Mouse (Mus musculus): ENCODE data around the gene Nfkb1.

Nfkb1 gene

DNA sequence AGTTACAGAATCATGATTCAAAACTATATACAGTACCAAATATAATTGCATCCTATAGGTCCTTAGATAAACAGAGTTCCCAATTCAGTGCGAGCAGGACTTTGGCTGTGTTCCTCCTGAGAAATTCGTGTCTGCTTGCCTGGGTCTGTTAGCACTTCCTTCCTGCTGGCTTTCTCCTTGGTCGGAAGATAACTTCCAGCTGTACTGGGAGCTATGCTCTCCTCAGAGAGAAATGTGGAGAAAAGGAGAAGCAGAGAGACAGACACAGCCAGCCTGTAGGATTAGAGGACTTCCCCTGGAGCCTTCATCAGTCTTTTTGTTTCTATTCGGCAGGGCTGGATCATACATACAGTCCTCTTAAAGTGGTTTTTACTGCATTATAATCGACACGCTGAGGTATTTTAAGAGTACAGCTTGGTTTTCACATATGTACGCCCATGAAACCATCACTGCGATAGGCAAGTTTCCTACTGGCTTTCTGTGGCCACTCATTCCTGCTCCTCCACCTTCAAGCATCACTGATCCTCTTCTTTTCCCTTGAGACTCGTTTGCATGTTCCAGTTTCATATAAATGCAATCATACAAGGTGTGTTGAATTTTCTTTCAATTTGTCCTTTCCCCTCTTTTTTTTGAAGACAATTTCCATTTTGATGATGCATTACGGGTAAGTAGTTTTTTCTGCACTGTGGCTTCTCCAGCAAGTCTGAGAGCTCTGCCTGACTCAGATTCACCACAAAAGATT lies 8.3 kb upstream of the Nfkb1 start:
- no peak for DNase-seq (ENCODE audit: low spot score)

DNA sequence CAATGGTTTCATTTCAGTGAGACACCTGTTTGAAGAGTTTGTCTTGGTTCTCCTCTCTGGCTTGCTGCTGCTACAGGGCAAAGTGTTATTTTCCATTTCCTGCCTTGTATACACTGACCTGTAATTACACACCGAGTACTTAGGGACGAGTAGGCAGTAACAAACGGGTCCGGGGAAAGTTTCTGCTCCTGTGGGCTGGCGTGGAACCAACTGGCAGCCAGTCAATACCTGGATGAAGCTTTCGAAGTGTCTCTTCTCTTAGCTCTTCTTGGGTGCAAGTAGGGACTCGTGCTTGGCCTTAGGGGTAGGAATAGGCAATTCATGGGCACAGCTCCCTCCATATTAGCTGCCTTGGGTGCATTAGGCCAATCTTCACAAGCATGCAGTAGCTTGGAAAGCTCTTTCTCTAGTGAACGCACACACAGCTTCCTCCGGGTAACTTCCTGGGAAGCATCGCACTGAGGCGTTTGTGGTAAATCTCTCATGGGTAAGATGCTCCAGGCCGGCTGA lies 7.2 kb upstream of the Nfkb1 start:
- DNase-seq (ENCODE audit: low spot score) = peak; percentile 12

DNA sequence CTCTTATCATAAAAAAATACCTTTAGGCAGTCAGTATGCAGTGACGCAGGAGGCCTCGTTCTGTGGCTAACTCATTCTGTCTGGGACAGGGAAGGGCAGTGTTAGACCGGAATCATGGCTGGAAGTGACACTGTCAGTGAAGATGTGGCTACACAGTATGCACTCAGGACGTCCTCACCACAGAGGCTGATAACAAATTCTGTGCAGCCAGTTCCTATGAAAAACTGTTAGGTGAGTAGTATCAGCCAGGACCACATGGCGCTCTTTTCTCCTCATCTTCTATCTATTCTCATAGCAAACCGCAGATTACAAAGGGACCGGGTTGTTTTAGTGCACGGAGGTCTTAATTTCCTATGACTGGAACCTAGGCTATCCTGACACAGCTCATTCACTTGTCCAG lies 4.9 kb upstream of the Nfkb1 start:
- DNase-seq (ENCODE audit: low spot score) = no peak

DNA sequence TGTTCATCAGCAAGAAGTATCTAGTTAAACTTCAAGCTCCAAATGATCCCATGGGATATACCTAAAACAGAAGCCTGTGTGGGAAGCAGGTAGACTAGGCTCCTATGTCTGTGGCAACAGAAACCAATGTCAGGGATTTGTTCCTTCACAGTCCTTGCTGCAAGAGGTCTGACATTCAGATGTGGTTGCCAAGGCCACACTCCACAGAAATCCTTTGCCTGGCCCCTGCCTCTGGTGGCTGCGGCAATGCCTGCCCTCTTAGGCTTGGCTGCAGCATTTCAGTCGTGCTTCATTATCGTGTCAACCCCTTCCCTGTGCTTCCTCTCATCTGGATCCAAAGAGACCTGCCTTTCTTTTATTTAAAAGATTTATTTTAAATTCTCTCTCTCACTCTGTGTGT lies 1.7 kb upstream of the Nfkb1 start:
- no peak for DNase-seq (ENCODE audit: low spot score)

DNA sequence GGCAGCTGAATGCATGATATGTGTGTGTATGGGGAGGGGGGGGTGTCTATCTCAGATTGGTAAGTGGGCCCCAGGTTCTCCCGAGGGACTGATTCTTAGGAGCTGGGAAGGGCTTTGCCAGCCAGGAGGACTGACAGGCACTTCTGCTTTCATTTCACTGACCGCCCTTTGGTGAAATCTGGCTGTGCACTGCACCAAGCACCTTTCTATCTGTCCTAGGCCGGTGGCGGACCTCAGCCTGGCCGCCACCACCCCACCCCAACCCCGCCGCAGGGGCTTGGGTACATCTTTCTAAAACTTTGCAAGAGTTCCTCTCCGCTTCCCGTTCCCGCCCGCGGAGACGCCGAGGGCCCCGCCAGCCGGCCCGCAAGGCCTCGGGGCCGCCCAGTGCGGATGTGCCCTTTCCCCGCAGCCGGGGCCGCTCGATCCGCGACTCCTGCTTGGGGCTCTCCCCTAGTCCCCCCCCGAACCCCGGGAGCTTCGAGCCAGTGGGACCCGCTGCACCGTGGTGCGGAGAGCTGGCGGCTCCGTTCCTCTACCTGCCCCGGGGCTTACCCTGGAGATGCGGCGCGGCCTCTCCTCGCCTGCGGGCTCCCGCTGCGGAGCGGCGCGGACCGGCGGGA lies 668 bp downstream of the Nfkb1 start:
- peak; percentile 32 for DNase-seq (ENCODE audit: low spot score)

DNA sequence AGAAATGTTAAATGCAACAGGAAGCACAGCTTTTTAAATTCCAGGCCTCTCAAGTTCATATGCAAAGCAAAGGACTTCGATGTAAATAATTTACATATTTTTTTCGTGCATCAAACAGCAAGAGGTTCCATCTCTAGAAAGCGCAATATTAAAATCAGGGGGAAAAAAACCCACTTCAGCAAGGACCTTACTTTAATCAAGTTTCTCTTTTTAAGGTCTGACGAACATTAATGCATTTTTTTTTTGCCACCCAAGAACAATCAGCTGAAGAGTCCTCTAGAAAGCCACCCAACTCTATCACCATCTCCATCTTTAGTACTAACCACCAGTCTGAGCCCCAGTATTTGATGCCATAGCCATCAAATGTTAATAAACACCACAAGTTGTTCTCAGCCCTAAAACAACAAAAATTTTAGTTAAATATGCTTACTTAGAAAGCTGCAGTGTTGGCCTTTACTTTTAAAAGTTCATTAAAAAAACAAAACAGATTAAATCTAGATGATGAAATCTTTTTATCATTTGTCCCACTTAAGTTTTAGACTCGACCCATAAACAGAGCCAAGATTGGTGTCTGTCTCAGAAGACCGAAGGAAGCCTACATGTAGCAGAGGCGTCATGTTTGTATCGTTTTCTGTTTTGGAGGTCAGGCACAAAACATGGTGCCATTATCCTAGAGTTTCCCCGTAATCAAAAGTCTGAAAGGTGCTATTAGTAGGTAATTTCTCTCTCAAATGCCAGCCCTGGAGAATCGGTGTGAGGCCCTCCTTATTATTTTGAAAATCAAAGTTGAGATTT lies 1.4 kb downstream of the Nfkb1 start:
- DNase-seq (ENCODE audit: low spot score) = no peak

DNA sequence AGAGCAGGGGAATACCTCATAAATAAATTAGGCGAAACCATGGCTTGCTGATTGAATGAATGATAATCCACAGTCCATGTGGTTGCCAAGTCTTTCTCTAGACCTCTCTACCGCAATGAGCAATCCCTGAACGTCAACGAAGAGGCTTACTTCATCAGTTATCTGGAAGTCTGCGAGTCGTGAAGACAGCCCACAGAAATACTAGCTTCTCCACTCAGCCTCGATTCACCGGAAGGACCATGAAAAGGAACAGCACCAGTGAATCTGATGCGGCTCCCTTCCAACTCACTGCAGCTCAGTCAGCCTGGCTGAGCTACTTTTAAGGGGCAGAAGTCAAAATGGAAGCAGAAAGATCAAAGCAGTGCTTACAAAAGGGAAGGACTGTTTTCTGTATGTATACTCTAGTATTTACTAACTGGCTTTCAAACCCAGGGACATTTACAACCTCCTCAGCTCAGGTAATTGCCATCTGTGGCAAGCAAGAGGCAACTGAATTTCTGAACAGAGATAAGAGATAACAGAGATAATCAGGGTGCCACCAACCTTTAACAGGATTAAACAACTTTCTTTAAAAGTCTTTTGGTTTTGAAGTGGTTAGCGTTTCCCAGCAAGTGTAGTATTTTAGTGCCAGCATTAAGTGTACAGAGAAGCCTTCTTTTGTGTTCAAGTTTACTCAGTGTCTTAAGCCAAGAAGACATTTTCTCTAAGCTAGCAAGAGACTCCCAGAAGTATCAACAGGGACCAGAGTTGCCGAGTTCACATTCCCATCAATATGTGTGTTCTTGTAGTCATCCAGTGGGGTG lies 2.2 kb downstream of the Nfkb1 start:
- DNase-seq (ENCODE audit: low spot score) = no peak

DNA sequence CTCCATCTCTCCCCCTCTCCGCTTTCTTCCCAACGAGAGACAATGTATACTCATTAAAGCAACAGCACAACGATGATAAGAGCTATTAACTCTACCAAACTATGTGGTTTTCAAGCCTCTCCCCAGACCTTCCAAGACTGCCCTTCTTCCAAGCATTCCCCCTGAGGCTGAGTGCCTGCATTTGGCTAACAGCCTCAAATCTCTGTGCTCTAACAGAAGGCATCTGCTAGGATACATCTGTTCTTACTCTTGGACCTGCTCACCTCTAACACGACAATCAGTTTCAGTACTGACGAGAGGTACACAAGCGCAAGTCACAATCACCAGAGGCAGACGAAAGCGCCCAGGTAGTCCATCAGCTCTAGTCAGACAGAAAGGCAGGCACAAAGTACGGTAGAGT lies 3.4 kb downstream of the Nfkb1 start:
- DNase-seq (ENCODE audit: low spot score) = no peak

DNA sequence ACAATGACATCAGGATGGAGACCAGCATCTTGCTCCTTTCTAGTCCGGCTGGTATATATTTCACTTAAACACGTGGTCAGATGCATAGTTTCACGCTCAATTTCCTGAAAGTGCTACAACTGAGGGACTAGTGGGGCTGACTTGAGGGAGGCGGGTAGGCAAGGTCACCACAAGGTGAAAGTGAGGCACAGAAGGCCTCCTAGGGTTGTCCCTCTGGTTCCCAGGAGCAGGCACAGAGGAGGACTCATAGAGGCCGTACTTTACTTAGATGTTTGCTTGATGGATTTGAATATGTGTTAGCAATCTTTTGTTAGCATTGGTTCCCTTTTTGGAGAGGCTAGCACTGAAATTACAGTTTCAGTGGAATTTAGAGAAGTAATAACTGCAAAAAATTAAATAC lies 4.9 kb downstream of the Nfkb1 start:
- no peak for DNase-seq (ENCODE audit: low spot score)

DNA sequence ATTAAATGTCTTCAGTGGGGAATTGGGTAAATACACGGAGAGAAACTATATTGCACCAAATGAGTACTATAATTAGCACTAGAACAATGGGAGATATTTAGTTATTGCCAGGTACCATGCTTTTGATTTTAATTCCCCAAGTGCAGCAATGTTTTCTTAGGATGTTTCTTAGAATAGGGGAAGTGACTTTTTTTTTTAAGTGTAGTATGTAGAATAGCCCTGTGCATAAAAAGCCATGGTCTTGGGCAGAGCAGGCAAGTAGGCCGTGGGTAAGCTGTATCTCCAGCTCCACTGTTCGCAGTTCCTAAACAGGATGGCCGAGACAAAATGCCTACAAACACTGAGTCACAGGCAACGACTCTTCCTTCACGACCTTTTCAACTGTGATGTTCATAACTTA lies 8.1 kb downstream of the Nfkb1 start:
- DNase-seq (ENCODE audit: low spot score) = no peak

DNA sequence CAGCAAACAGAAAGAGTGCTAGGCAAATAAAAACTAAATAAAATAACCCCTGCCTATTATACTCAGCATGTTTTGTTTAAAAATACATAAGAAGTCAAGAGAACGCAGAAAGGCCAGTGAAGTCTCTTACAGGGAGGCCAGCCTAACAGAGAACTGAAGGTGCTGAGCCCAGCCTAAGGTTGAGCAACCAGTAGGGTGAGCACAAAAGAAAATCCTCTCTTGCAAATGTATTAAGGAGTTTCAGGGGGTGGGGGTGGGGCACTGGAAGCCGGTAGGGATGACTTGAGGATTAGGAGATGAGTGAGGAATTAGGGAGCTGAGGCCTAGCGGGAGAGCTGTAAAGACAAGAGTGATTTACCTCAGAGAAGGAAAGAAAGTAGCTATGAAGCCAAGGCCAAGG lies 9.1 kb downstream of the Nfkb1 start:
- no peak for DNase-seq (ENCODE audit: low spot score)

DNA sequence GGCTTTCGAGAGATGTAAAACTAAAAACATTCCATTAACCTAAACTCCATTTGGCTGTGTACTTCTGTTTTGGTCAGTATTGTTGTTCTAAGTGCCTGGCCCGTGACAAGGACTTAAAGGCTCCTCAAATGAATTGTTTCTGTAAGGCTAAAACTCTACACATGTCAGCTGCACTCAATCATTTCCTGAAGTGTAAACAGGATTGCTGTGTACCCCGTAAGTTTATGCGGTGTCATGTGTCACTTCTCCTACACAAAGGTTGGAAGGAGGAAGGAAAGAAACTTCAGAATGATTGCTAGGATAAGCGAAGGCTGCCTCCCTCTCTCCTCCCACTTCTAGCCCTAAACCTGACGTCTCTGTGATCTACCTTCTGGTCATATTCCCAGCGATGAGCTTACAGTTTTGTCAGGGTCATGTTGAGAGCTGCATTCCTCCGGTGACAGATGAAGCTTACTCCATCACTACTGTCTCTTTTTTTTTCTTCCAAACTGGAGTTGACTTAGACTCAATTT lies 10.0 kb downstream of the Nfkb1 start:
- DNase-seq (ENCODE audit: low spot score) = no peak

DNA sequence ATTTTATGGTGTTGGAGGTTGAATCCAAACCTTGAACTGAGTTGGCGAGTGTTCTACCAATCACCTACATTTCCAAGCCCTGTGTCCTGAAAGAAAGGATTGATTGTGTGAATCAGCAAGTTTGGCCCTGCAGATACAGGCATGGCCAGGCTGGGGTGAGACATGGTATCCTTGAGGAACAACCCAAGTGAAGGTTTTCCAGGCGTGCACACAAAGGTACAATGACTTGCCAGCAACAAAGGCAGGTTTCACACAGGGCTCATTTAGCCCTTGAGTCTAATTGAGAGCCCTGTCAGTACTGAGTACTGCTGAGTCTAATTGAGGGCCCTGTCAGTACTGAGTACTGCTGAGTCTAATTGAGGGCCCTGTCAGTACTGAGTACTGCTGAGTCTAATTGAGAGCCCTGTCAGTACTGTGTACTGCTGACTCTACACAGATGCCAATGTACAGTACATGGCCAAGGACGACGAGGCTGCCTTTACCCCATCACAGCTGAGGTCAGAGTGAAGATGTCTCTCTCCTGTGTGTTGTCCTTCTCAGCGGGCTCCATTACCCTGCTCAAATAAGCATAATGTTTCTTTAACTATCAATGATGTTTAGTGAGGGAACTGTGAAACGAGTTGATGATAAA lies 11.0 kb downstream of the Nfkb1 start:
- DNase-seq (ENCODE audit: low spot score) = no peak

DNA sequence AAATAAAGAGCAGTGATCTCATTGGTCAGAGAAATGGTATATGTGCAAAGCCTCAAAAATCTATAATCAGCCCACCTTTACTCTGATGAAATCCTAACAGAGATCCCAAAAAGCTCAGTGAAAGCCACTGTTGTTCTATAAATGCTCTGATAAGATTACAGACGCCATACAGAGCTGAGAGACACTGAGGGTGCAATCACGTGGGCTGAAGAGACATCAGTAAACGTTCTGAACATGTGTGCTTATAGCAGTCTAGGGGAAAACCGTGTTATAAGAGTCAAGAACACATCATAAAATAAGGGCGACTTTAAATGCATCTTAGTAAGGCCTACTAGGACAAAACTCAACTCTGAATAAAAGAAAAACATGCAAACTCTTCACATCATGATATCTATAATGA lies 14.3 kb downstream of the Nfkb1 start:
- no peak for DNase-seq (ENCODE audit: low spot score)

DNA sequence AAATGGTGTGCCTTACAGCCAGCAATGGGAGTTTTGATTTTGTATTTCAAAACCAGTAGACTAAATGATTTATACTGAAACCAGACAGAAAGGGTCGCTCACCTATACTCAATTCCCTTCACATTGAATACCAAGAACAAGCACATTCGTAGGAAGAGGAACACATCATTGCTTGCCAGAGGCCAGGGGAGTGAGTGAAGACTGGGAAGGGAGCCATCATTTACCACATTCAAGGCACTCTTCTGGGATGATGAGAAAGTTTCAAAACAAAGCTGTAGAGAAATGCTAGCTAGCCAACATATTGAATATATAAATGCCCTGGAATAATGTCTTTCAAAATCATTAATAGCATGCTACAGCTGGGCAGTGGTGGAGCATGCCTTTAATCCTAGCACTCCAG lies 15.0 kb downstream of the Nfkb1 start:
- no peak for DNase-seq (ENCODE audit: low spot score)

DNA sequence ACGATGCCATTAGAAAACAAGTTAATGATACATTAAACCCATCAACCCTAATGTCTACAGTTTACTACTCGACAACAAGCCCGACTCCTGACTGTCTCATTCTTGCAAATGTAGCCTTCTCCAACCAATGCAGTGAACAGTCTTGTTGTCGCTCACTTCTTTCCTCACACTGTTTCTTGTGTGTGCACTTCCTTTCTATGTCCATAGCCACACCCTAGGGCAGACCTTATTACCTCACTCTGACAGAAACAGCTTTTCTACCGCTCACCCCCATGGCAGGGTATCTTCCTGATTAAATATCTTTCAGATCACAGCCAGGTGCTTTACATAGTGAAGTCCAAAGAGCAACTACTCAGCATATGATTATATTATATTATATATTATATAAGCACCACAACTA lies 15.9 kb downstream of the Nfkb1 start:
- no peak for DNase-seq (ENCODE audit: low spot score)

DNA sequence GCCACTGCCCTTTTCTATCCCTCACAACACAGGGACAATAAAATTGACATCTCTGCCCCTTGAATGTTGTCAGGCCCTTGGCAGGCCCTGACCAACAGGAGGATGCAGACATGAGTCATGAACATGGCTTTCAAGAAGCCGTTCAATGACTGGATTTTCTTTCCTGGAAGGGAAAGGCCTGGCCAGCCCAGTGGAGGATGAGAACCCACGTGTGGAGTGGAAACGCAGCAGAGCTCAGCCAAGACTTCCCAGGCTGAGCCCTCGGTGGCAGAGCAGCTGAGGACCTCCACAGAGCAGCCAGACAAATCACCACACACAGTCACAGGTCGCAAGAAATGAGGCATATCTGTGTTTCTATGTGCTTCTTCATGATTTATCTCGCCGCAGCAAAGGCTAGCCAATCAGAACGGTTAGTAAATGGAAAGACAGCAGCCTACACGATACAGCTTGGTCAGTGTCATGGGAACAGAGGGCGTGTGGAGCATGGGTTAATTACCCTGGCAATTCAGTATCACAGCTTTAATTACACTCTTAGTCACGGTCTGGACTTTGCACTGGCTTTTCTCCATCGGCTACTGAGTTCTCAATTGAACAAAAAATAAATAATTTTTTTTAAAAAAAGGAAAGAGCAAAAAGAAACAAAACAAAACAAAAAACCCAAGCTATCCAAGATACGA lies 16.5 kb downstream of the Nfkb1 start:
- no peak for DNase-seq (ENCODE audit: low spot score)

DNA sequence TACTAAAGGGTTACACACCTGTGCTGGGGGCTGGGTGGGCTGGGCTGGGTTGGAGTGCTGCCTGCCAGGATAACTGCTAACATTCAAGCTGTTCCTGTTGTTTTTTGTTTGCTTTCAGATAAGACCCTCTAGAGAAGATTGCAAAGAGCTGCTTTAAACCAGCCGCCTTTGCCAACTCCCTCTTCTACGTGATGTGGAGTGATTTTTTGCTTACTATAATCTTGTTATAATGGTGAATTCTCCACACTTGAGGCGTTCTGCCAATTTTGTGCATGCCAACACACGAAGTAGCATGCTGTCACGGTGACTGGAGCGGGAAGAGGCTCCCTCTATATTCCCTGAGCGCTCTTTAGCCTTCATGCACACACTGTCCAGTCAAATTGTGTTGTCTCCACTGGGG lies 17.7 kb downstream of the Nfkb1 start:
- DNase-seq (ENCODE audit: low spot score) = no peak

DNA sequence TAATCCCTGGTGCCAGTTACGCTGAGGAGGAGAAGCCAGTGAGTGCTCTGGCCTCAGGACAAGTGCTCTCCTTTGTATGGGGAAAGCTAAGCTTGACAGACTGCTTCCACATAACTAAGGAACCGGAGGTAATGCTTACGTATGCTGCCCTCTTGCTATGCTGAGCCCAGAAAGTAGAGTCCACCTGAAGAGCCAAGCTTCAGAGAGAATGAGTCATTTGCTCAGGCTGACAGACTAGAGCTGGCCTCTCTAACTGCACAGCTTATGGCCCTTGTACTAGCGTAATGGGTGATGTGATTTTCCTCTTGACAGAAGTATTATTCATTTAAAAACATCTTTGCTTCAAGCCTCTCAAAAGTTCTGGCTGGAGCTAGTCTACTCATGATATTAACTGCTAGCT lies 18.3 kb downstream of the Nfkb1 start:
- no peak for DNase-seq (ENCODE audit: low spot score)

DNA sequence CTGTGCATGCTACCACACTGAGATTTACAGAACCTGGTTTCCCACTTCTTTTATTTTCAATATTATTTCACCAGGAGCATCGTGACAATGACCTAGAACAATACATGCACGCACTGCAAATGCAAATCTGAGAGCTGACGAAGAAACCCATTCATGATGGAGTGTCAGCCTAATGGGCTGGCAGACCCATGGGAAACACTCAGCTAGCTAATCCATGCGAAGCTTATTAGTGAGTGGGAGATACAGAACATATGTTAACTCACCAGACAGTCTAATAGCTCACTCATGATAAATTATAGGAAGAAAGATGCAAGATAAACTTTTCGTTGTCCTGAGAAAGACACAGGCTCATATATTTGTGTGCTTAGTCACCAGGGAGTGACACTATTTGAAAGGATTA lies 19.2 kb downstream of the Nfkb1 start:
- DNase-seq (ENCODE audit: low spot score) = no peak

DNA sequence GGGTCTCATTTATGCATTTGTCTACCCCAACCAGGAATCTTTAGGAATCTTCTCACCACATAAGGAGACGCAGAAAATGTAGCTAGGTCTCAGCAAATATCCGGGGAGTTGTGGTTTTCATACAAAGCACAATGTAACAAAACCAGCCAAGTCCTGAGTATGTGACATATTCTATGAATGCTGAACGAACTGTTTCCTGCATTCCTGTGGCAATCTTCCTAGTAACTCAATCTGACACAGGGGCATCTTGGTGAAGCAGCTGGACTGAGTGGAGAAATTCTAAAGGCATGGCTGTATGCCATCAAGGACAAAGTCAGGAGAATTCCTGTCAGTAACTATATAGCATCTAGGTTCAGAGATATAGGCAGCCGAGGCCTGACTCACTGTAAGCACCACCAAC lies 20.5 kb downstream of the Nfkb1 start:
- DNase-seq (ENCODE audit: low spot score) = no peak

All from testis, postnatal 14 days (tissue).